25 mouse cellular contexts compared by ENCODE assay signal in the genomic region with DNA sequence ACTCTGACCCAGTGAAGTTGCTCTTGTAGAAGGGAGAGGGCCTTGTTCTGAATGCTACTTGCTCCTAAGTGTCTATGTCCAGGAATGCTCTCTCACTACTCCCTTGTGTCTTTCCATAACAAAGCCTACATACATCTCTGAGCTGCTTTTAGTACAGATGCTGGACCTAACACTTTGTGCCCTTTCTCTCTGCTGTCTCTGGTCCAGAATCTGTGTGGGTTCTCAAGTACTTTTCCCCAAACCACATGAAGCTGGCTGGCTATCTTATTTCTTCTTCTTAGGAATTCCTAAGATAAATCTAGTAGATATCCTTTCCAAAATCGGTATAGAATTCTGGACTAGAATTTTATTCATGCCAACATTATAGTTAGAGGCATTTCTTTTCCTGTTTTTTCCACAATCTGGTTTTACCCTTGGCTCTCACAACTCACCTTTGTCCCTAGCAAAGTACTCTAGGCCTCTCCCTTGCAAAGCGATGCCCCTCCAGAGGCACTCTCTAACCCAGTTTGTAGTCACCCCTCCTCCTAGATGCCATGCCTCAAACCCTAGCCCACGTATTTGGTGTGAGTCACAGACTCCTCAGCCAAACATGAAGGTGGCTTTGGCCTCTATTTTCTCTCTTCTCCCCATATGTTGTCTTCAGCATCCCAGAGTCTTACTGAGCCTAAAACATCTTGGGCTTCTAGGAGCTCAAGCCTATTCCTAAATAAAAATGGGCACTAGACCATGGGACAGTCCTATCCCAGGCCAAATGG. TPM values are rescaled to one million over a fixed set of nuclear protein-coding genes. Genes with fewer than 3 reads are reported as not detected.
DNase-seq lines count a peak whose midpoint lies in the region; ATAC-seq and TF ChIP-seq lines count a peak whose summit lies in the region.
"Had no signal": no experiment of that assay in that cellular context is flagged by ENCODE, and none has a peak within 500 bp of the region (broad histone marks: within the 10 kb centered on the region; RNA-seq: fewer than 3 reads in every experiment).

No protein-coding gene starts in this region.

- no peak for ATAC-seq in forebrain, embryonic 16.5 days
- ATAC-seq: forebrain, embryonic 13.5 days; intestine, embryonic 16.5 days had no signal

- intact Hi-C loops in left cerebral cortex, postnatal 25 days (cut with DNase I), result loop anchor here (5.0 kb wide), 1 partner anchor 121 kb away; no protein-coding TSS in a partner anchor

- H3K36me3 ChIP-seq in forebrain, embryonic 16.5 days (ENCODE audit: control insufficient read depth, insufficient read depth), result peaks cover 3% of the 10 kb centered on the region

- H3K4me2 ChIP-seq in forebrain, embryonic 16.5 days (ENCODE audit: low read length), result no peak overlapping the region
- H3K4me2 ChIP-seq: embryonic facial prominence, embryonic 12.5 days; forebrain, embryonic 13.5 days; heart, embryonic 12.5 days; hindbrain, embryonic 14.5 days had no signal

- H3K4me3 ChIP-seq in olfactory bulb, adult 2 months (ENCODE audit: insufficient read depth, low read depth, low read length), result no peak overlapping the region
- H3K4me3 ChIP-seq in forebrain, embryonic 16.5 days (replicated peaks; ENCODE audit: low read length), result no peak overlapping the region
- H3K4me3 ChIP-seq: embryonic facial prominence, embryonic 12.5 days; forebrain, embryonic 13.5 days; gastrocnemius, adult 2 months; heart, embryonic 12.5 days; hindbrain, embryonic 10.5 days had no signal

- H3K9me3 ChIP-seq in forebrain, embryonic 16.5 days (ENCODE audit: control insufficient read depth, low read length), result no peaks in the 10 kb centered on the region
- H3K9me3 ChIP-seq: embryonic facial prominence, embryonic 12.5 days; forebrain, embryonic 13.5 days; heart, embryonic 12.5 days; hindbrain, embryonic 10.5 days had no signal

- H3K27me3 ChIP-seq in forebrain, embryonic 16.5 days (replicated peaks; ENCODE audit: control insufficient read depth, insufficient read depth, low read length), result no peaks in the 10 kb centered on the region
- H3K27me3 ChIP-seq: CH12.LX; embryonic facial prominence, embryonic 12.5 days; forebrain, embryonic 13.5 days; heart, embryonic 12.5 days had no signal

- no peak overlapping the region for H3K9ac ChIP-seq in forebrain, embryonic 16.5 days (replicated peaks; ENCODE audit: low read depth, low read length)
- H3K9ac ChIP-seq: embryonic facial prominence, embryonic 12.5 days; forebrain, embryonic 13.5 days; heart, embryonic 12.5 days; hindbrain, embryonic 14.5 days had no signal

- no peak for TF ChIP-seq POLR2A in olfactory bulb, adult 2 months (IDR thresholded peaks at IDR 0.05; ENCODE audit: insufficient read depth, low read depth, low read length)

- peak; percentile 32 to 56 for DNase-seq in frontal cortex, postnatal 36 days (ENCODE audit: low spot score in 2 of 2)
- no peak for DNase-seq in frontal cortex, postnatal 14 days (ENCODE audit: low spot score in 2 of 2)
- DNase-seq in left cerebral cortex, postnatal 25 days (ENCODE audit: low spot score in 2 of 2), result peak; percentile 17 to 82
- DNase-seq in left cerebral cortex, adult 8-10 months (ENCODE audit: low spot score in 2 of 2), result no peak
- DNase-seq in right cerebral cortex, postnatal 25 days, result peak; percentile 36
- DNase-seq in right cerebral cortex, postnatal 10 days (ENCODE audit: low spot score in 2 of 2), result no peak
- DNase-seq: adrenal gland, adult 2 months; adrenal gland, postnatal 25 days; cerebellum, postnatal 14 days; gastrocnemius, adult 2 months; gastrocnemius, postnatal 25 days; heart, adult 18-20 months had no signal

- peak overlapping the region; percentile 12; the same call in 1 of the 2 replicates for H3K27ac ChIP-seq in olfactory bulb, adult 2 months (ENCODE audit: insufficient read depth, low read depth, low read length)
- H3K27ac ChIP-seq in forebrain, embryonic 16.5 days (ENCODE audit: low read length), result no peak overlapping the region
- H3K27ac ChIP-seq: embryonic facial prominence, embryonic 12.5 days; gastrocnemius, adult 2 months; hindbrain, embryonic 10.5 days; hindbrain, embryonic 14.5 days had no signal

- TF ChIP-seq CTCF in olfactory bulb, adult 2 months (IDR thresholded peaks at IDR 0.05; ENCODE audit: insufficient read depth, low read depth, low read length), result no peak

- peaks cover 11% of the 10 kb centered on the region for H3K4me1 ChIP-seq in olfactory bulb, adult 2 months (ENCODE audit: control insufficient read depth, insufficient read depth, low read length)
- H3K4me1 ChIP-seq in forebrain, embryonic 16.5 days (replicated peaks; ENCODE audit: control insufficient read depth, insufficient read depth, low read length), result peaks cover 11% of the 10 kb centered on the region
- H3K4me1 ChIP-seq: embryonic facial prominence, embryonic 12.5 days; heart, embryonic 12.5 days had no signal

- WGBS in olfactory bulb, adult 2 months, result 46% methylated on average over 3 of the region's 3 CpGs
- 89% methylated on average over 3 of the region's 3 CpGs for WGBS in forebrain, embryonic 16.5 days

RNA-seq across cellular contexts. Expression of gene Chrm4, which starts 23.7 kb away (rescaled TPM):
- 10 to 100 TPM; 41.6 to 55.1 TPM for total RNA-seq in left cerebral cortex, postnatal 25 days (2021)
- total RNA-seq in left cerebral cortex, adult 8-10 months (2022), result 10 to 100 TPM; 57.9 to 66.5 (median 60.3) TPM
- not detected in 2 replicates for polyA plus RNA-seq in olfactory bulb, adult 2 months (2012; ENCODE audit: insufficient read depth, insufficient read length, low replicate concordance, missing spikeins)
- polyA plus RNA-seq in forebrain, embryonic 16.5 days (2015; fragmentation: Nextera tagmentation; extraction: Ambion mirVana), result 2.4 and 2.6 TPM in 2 replicates
- total RNA-seq: gastrocnemius, adult 2 months; gastrocnemius, postnatal 25 days; heart, adult 18-20 months; heart, postnatal 25 days had no signal
- polyA plus RNA-seq: heart, embryonic 16.5 days had no signal

RNA-seq across cellular contexts. Expression of gene Mdk, which starts 28.7 kb away (rescaled TPM):
- total RNA-seq in left cerebral cortex, postnatal 25 days (2021), result 10 to 100 TPM; 18.3 to 19.6 TPM
- total RNA-seq in left cerebral cortex, adult 8-10 months (2022), result 10 to 100 TPM; 17.9 to 21.1 (median 19.8) TPM
- not detected in 2 replicates for polyA plus RNA-seq in olfactory bulb, adult 2 months (2012; ENCODE audit: insufficient read depth, insufficient read length, low replicate concordance, missing spikeins)
- polyA plus RNA-seq in forebrain, embryonic 16.5 days (2015; fragmentation: Nextera tagmentation; extraction: Ambion mirVana), result 256 and 290 TPM in 2 replicates
- total RNA-seq: common myeloid progenitor, adult 5-6 weeks had no signal

RNA-seq across cellular contexts. Expression of gene Gm9821, which starts 42.2 kb away (rescaled TPM):
- not detected for total RNA-seq in left cerebral cortex, postnatal 25 days (2021)
- not detected for total RNA-seq in left cerebral cortex, adult 8-10 months (2022)
- polyA plus RNA-seq in olfactory bulb, adult 2 months (2012; ENCODE audit: insufficient read depth, insufficient read length, low replicate concordance, missing spikeins), result not detected in 2 replicates
- polyA plus RNA-seq in forebrain, embryonic 16.5 days (2015; fragmentation: Nextera tagmentation; extraction: Ambion mirVana), result 0.37 and 0.46 TPM in 2 replicates
- total RNA-seq: adrenal gland, adult 2 months; adrenal gland, postnatal 25 days; gastrocnemius, adult 2 months; gastrocnemius, postnatal 25 days; heart, adult 18-20 months; heart, postnatal 25 days had no signal
- polyA plus RNA-seq: adrenal gland, adult 2 months; cerebellum, adult 2 months had no signal

Comparison
In these comparisons a context has a peak if more than half of its experiments do, and no peak if none do; other contexts are left out.
1. DNase-seq: peak in frontal cortex, postnatal 36 days (2 of 2), left cerebral cortex, postnatal 25 days (2 of 2) and right cerebral cortex, postnatal 25 days (single experiment); none in frontal cortex, postnatal 14 days (0 of 2), left cerebral cortex, adult 8-10 months (0 of 2) and right cerebral cortex, postnatal 10 days (0 of 2).